Mouse (Mus musculus) hindbrain, embryonic 14.5 days (tissue): ENCODE measurements around the gene Slc39a3. TPM values are rescaled to one million over a fixed set of nuclear protein-coding genes. Genes with fewer than 3 reads are reported as not detected.
"Not testable (repeated sequence)": the region's sequence is repeated elsewhere in the genome, so short reads cannot be mapped to it uniquely, and the experiment has no call there.

Experiments used
- ATAC-seq: fragments of 200-750 bp; cut with Nextera tagmentation; 2 replicates; pipeline ENCODE4 v1.8.0; 2017; ENCODE audit warnings: moderate number of reproducible peaks, mild to moderate bottlenecking, moderate TSS enrichment, moderate library complexity; ENCODE audit not compliant: low FRiP score
- DNase-seq: peaks from one replicate; pipeline ENCODE4 v3.0.0-alpha.2; 2015; ENCODE audit warnings: low spot score
- H3K27ac ChIP-seq: fragments of 300-500 bp; sonication (generic); 2 replicates; pipeline ENCODE4 v1.5.1; 2014; ENCODE audit warnings: mild to moderate bottlenecking, moderate library complexity
- H3K27me3 ChIP-seq: fragments of 300-500 bp; sonication (generic); 2 replicates; pipeline ENCODE4 v1.6.1; 2014; ENCODE audit warnings: mild to moderate bottlenecking, low read length, mixed read lengths; ENCODE audit not compliant: control insufficient read depth, insufficient read depth
- H3K36me3 ChIP-seq: fragments of 300-500 bp; sonication (generic); replicated peaks from 2 replicates; pipeline ENCODE4 v1.6.1; 2014; ENCODE audit not compliant: control insufficient read depth, insufficient read depth
- H3K4me1 ChIP-seq: fragments of 300-500 bp; sonication (generic); replicated peaks from 2 replicates; pipeline ENCODE4 v1.6.1; 2014; ENCODE audit warnings: antibody characterized with exemption, low read length, mixed read lengths; ENCODE audit not compliant: control insufficient read depth, insufficient read depth
- H3K4me2 ChIP-seq: fragments of 300-500 bp; sonication (generic); replicated peaks from 2 replicates; pipeline ENCODE4 v1.6.1; 2014; ENCODE audit warnings: mild to moderate bottlenecking, moderate library complexity
- H3K4me3 ChIP-seq: fragments of 300-500 bp; sonication (generic); replicated peaks from 2 replicates; pipeline ENCODE4 v1.5.1; 2014; ENCODE audit warnings: mild to moderate bottlenecking, low read length
- H3K9ac ChIP-seq: fragments of 300-500 bp; sonication (generic); 2 replicates; pipeline ENCODE4 v1.6.1; 2014
- H3K9me3 ChIP-seq: fragments of 300-500 bp; sonication (generic); 2 replicates; pipeline ENCODE4 v1.6.1; 2016; ENCODE audit warnings: low read length; ENCODE audit not compliant: control insufficient read depth
- WGBS: fragments of 180-500 bp; shearing (Covaris S2); extraction: QIAGEN DNeasy Blood & Tissue Kit; methylation state at CpG from one replicate; pipeline ENCODE4 v1.1.7; 2014; 5-methylcytosine and 5-hydroxymethylcytosine counted together
- polyA plus RNA-seq: library from polyadenylated mRNA; unstranded; fragments of >200 nt; fragmentation: Nextera tagmentation; extraction: Ambion mirVana; gene quantifications from 2 replicates; pipeline ENCODE4 v1.2.1, GENCODE M21; 2014

The Slc39a3 gene
- polyA plus RNA-seq, 1 experiment from 2014 or later = 33.7 TPM

GRCm38 (mm10) chr10:80991945-80992344, 45.3 kb downstream of the Slc39a3 start:
- Histone ChIP-seq H3K36me3 (no peaks in the 10 kb centered on the region), H3K9ac (no peak overlapping the region), H3K4me3 (no peak overlapping the region), H3K27ac (no peak overlapping the region), H3K27me3 (peaks cover 8% of the 10 kb centered on the region), H3K9me3 (no peaks in the 10 kb centered on the region), H3K4me1 (no peaks in the 10 kb centered on the region), H3K4me2 (no peak overlapping the region)
- WGBS = 89% methylated on average over 1 of the region's 1 CpGs
- DNase-seq = no peak
- ATAC-seq = no peak

GRCm38 (mm10) chr10:80991007-80991406, 46.2 kb downstream of the Slc39a3 start:
- no peak overlapping the region for H3K4me3 ChIP-seq
- H3K9ac ChIP-seq = no peak overlapping the region
- no peak overlapping the region for H3K4me2 ChIP-seq
- WGBS = 13% methylated on average over 3 of the region's 3 CpGs
- H3K27me3 ChIP-seq = peaks cover 17% of the 10 kb centered on the region
- no peak overlapping the region for H3K27ac ChIP-seq
- no peaks in the 10 kb centered on the region for H3K36me3 ChIP-seq
- ATAC-seq (no peak), DNase-seq (no peak)
- no peaks in the 10 kb centered on the region for H3K9me3 ChIP-seq
- no peaks in the 10 kb centered on the region for H3K4me1 ChIP-seq

- 74% methylated on average over 7 of the region's 7 CpGs for WGBS
Observed at GRCm38 (mm10) chr10:80990406-80990805, 46.8 kb downstream of the Slc39a3 start.

GRCm38 (mm10) chr10:80989854-80990253, 47.4 kb downstream of the Slc39a3 start:
- H3K27ac ChIP-seq, H3K9me3 ChIP-seq, DNase-seq, ATAC-seq, H3K4me1 ChIP-seq, H3K4me2 ChIP-seq, H3K9ac ChIP-seq, H3K4me3 ChIP-seq, H3K36me3 ChIP-seq: not testable (repeated sequence)
- 65% methylated on average over 4 of the region's 4 CpGs for WGBS
- peaks cover 28% of the 10 kb centered on the region for H3K27me3 ChIP-seq

More at GRCm38 (mm10) chr10:80990406-80990805, 46.8 kb downstream of the Slc39a3 start:
- Histone ChIP-seq H3K4me2 (no peak overlapping the region), H3K9me3 (no peaks in the 10 kb centered on the region), H3K9ac (no peak overlapping the region), H3K27ac (no peak overlapping the region), H3K4me1 (no peaks in the 10 kb centered on the region), H3K27me3 (peaks cover 23% of the 10 kb centered on the region), H3K4me3 (no peak overlapping the region), H3K36me3 (no peaks in the 10 kb centered on the region)
- ATAC-seq = no peak
- DNase-seq = no peak

- Histone ChIP-seq H3K4me2 (no peak overlapping the region), H3K27ac (no peak overlapping the region), H3K4me1 (no peaks in the 10 kb centered on the region), H3K36me3 (no peaks in the 10 kb centered on the region), H3K9ac (no peak overlapping the region), H3K4me3 (no peak overlapping the region), H3K27me3 (peaks cover 32% of the 10 kb centered on the region), H3K9me3 (no peaks in the 10 kb centered on the region)
- WGBS = 66% methylated on average over 6 of the region's 6 CpGs
- no peak for DNase-seq
- no peak for ATAC-seq
Observed at GRCm38 (mm10) chr10:80989446-80989845, 47.8 kb downstream of the Slc39a3 start.

GRCm38 (mm10) chr10:80987709-80988441, 49.4 kb downstream of the Slc39a3 start:
- WGBS = 10% methylated on average over 10 of the region's 10 CpGs
- peak; percentile 81 for ATAC-seq

GRCm38 (mm10) chr10:80986754-80987153, 50.5 kb downstream of the Slc39a3 start:
- Histone ChIP-seq H3K4me1 (no peaks in the 10 kb centered on the region), H3K27ac (no peak overlapping the region), H3K4me2 (no peak overlapping the region), H3K4me3 (no peak overlapping the region), H3K9ac (no peak overlapping the region), H3K9me3 (no peaks in the 10 kb centered on the region), H3K27me3 (peaks cover 35% of the 10 kb centered on the region), H3K36me3 (no peaks in the 10 kb centered on the region)
- DNase-seq (no peak), ATAC-seq (no peak)
- WGBS = 72% methylated on average over 6 of the region's 6 CpGs

More at GRCm38 (mm10) chr10:80987709-80988441, 49.4 kb downstream of the Slc39a3 start:
- no peak overlapping the region for H3K4me3 ChIP-seq
- no peak overlapping the region for H3K4me2 ChIP-seq
- H3K4me1 ChIP-seq = no peaks in the 10 kb centered on the region
- H3K9ac ChIP-seq = no peak overlapping the region
- DNase-seq = peak; percentile 81
- H3K27ac ChIP-seq = no peak overlapping the region
- peaks cover 35% of the 10 kb centered on the region for H3K27me3 ChIP-seq
- no peaks in the 10 kb centered on the region for H3K36me3 ChIP-seq
- H3K9me3 ChIP-seq = no peaks in the 10 kb centered on the region

GRCm38 (mm10) chr10:80985970-80986701, 51.1 kb downstream of the Slc39a3 start:
- Histone ChIP-seq H3K9me3 (no peaks in the 10 kb centered on the region), H3K27me3 (peaks cover 35% of the 10 kb centered on the region), H3K9ac (peak overlapping the region; percentile 30; the same call in 1 of the 2 replicates), H3K4me3 (0 out of 2 replicates have a peak overlapping the region, but pooled peaks have one; percentile 10), H3K27ac (no peak overlapping the region), H3K36me3 (no peaks in the 10 kb centered on the region), H3K4me2 (peak overlapping the region; percentile 34), H3K4me1 (no peaks in the 10 kb centered on the region)
- WGBS = 34% methylated on average over 13 of the region's 13 CpGs
- DNase-seq = no peak
- no peak for ATAC-seq

GRCm38 (mm10) chr10:80985241-80985969, 51.8 kb downstream of the Slc39a3 start:
- ATAC-seq = no peak
- H3K27ac ChIP-seq = no peak overlapping the region
- no peaks in the 10 kb centered on the region for H3K9me3 ChIP-seq
- H3K27me3 ChIP-seq = peaks cover 35% of the 10 kb centered on the region
- H3K4me2 ChIP-seq = peak overlapping the region; percentile 34
- 11% methylated on average over 37 of the region's 37 CpGs for WGBS
- H3K9ac ChIP-seq = peak overlapping the region; percentile 30; the same call in 1 of the 2 replicates
- DNase-seq = no peak
- 0 out of 2 replicates have a peak overlapping the region, but pooled peaks have one; percentile 10 for H3K4me3 ChIP-seq
- H3K36me3 ChIP-seq = no peaks in the 10 kb centered on the region
- H3K4me1 ChIP-seq = no peaks in the 10 kb centered on the region
